Mouse (Mus musculus) monocyte, adult 5-6 weeks (primary cell): ENCODE data around the gene Srcin1. TPM values are rescaled to one million over a fixed set of nuclear protein-coding genes. Genes with fewer than 3 reads are reported as not detected.

ENCODE experiments used
- ATAC-seq: fragments of 153-309, 156-312 bp; replicated peaks from 2 replicates; pipeline ENCODE4 v1.8.0; 2017; ENCODE audit warnings: mild to moderate bottlenecking; ENCODE audit not compliant: low TSS enrichment, insufficient number of reproducible peaks, severe bottlenecking, poor library complexity, low FRiP score
- total RNA-seq: library from RNA; stranded (forward); fragments of 200-1000, 200-491, 200-594 nt; gene quantifications from 3 replicates; pipeline ENCODE4 v1.2.3, GENCODE M21; 2017

The Srcin1 gene
- total RNA-seq: 0.10 to 0.58 TPM (median 0.21 TPM) in 3 replicates

DNA sequence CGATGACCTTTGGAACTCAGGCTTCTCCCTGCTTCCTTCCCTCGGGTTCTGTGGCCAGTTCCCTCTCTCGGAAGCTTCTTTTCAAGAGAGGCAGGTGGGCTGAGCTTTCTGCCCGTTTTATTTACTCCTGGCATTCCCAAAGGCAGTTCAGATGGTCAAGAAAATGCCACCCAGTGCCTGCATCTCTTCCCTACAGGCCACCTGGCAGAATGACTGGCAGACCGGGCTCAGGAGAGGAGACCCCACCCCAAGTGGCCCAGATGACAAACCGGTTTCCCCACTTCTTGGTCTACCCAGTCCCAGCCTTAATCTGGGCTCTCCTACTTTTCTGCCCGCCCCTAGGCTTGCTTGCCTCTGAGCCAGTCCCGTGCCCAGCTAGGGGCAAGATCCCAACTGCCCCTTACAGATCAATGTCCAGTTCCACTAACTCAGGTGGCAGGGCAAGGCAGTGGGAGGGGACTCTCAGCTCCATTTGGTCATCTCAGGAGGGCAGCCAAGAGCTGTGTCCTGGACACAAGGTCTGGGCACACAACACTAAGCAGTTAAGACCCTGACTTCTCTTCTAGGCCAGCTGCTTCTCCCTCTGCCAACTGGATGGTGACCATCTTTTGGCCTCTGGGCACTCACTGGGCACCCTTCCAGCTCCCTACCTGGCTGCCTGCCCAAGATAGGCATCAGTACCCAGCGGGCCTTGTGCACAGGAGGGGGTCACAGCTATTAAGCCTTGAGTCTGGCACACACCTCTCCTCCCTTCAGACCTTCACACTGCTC lies at the start of gene Srcin1:
Srcin1 (minus strand) TSS at position 51 of the 771 bp plus-strand sequence.
- ATAC-seq: no peak

DNA sequence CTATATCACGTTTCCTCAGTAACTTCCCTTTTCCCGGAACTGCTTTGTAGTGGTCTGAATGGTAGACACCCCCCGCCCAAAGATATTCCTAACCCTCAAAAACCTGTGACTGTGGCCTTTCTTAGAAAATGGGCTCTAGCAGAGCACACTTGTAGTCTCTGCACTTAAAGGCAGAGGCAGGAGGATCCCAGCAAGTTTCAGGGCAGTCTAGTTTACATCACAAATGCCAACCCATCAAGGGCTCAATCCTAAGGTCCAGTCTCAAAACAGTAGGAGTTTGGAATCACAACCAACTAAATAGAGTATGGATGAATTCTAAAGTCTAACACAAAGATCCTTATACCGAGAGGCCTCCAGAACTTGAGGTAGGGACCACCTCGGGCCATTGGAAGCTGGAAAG lies 49.6 kb upstream of the Srcin1 start:
- ATAC-seq: no peak

DNA sequence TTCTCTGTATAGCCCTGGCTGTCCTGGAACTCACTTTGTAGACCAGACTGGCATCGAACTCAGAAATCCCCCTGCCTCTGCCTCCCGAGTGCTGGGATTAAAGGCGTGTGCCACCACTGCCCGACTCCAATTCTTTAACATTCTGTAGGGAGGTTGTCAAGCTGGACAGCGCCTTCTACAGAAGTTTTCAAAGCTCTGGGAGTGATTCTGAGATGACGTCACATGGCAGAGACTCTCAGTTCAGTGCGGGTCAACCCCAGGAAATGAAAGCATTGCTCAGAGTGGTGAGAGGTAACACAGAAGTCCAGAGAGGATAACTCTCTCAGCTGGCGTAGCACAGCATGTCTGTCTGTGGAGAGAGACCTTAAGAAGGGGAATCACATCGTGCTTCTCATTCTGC lies 47.2 kb upstream of the Srcin1 start:
- no peak for ATAC-seq

DNA sequence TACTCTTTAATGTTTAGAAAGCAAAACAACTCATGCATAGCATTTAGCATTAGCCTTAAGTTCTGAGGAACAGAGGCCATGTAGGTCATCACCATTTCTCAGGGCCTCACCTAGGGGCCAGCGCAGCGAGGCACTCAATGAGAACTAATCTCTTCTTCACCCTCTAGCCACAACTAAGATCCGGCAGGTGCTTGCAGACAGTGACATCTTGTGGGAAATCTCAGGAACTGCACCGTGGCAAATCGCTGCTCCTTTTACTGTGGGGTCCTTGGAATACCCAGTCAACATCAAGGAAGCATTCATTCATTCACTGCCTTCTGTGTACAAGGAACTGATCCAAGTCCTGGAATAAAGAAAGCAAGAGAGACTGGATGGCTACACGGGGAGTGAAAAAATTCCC lies 46.5 kb upstream of the Srcin1 start:
- ATAC-seq: peak; percentile 74

DNA sequence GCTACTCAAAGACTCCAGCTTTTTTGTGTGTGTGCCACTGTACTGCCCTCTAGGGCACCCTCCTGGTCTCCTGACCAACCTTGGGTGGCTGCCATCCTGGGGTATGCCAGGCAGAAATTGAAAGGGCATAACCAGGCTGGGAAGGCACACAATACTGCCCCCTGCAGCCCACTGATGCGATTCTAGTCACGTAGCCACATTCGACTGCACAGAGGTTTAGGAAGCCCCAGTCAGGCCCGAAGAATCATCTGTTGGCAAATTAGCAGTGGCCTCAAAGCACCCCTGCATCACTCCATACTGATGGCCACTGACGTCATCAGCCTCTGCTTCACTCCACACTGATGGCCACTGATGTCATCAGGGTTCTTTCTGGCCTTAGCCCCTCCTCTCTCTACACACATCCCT lies 43.4 kb upstream of the Srcin1 start:
- ATAC-seq: no peak

DNA sequence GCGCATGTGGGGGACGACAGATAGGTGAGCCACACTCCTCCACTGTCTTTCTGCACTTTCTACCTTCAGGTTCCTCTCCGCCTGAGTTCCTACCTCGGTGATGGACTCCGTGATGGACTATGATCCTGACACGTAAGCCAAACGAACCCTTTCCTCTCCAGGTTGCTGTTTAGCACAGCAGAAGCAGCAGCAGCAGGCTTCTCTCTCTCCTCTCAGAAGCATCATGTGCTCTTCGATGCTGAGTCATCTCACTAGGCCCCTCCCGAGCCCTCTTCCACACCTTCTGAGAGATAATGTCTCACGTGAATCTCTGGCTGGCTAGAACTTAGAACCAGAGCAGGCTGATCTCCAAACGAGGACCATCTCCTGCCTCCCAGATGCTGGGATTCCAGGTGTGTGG lies 42.4 kb upstream of the Srcin1 start:
- no peak for ATAC-seq

DNA sequence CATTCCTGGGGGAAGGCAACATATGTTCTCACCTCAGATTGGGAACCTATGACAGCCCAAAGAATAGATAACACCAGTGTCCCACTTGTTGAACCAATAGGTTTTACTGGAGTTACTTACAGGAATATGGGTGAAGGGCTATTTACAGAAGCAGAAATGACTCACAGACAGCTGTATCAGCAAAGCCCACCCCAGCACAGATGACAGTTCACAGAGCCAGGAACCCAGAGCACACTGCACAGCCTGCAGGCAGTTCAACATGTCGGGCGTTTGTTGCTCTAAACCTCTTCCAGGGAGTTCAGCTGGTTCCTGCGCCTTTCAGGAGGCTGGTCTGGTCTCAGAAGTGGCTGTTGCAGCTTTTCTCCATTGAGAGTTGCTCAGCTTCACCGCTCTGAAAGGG lies 39.3 kb upstream of the Srcin1 start:
- ATAC-seq: no peak

DNA sequence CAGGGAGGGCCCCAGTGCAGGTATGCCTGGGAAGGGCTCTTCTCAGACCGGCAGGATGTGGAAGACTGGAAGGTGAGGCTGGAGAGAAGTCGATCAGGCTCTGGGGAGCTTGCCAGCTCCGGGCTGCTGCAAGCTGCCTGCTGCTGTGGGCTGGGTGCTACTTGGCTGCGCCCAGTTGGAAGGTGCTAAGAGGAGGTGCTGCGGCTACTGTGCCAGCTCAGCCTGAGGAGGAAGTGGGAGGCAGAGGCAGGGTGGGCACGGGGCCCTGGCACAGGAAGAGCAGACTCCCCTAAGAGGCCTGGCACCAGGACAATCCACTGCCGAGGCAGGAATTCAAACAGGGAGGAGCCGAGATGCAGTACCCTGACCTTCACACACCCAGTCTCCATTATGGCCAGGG lies 35.1 kb upstream of the Srcin1 start:
- ATAC-seq: no peak

DNA sequence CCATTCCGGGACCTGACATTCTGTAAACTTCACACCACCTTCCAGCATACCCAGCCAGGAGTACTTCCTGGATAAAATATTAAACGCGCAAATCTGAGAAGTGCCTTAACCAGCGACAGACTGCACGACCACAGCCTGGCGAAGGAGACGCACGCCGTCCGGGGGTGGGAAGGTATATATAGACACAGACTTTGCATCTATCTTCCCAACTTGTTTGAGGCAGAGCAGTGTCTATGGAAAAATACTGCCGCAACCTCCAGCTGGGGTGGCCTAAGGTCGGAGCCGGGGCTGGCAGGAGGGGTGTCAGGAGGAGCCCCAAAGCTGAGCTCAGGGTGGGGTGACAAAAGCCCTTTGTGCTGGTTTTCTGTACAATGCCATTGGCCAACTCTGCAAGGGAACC lies 33.8 kb upstream of the Srcin1 start:
- no peak for ATAC-seq

DNA sequence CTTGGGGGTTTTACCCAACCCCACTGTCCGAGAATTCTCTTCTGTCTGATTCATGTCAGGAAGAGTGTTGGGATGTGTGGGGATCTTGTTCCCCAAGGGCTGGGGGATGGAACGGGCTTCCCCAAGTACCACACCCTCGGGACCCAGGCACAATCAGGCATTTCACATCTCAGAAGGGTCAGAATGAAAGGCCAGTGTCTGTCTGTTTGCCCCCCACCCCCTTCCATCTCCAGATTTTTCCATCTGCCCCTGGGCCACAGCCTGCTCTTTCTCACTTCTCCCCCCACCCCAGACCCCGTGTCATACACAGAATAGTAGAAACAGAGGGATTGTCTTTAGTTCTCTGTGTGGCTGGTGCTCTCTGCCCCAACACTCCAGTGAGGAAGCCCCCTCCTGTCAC lies 32.9 kb upstream of the Srcin1 start:
- no peak for ATAC-seq

DNA sequence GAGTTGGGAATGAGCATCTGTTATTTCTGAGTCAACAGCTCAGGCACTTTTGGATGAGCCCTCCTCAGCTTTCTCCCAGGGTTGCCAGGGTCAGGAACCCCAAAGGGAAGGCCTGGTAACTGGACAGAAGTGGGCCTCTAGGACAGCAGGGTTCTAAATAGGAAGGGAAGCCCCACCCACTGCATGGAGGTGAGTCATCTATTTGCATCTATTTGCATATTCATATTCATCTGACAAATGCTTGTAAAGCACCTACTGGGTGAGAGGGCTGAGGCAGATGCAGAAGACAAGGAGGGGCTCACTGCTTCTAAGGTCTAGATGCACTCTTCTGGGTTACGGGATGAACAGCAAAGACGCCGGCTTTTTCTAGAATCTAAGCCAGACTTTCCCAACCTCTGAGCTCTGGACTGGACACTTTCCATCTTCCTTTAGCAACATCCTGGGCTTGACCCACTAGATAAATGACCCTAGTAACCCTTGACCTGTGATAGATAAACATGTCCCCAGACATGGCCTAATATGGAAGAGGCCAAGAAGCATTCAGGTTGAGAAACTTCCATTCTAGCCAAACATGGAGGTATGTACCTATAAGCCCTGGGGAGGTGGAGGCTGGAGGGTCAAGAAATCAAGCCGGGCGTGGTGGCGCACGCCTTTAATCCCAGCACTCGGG lies 31.2 kb upstream of the Srcin1 start:
- ATAC-seq: no peak

DNA sequence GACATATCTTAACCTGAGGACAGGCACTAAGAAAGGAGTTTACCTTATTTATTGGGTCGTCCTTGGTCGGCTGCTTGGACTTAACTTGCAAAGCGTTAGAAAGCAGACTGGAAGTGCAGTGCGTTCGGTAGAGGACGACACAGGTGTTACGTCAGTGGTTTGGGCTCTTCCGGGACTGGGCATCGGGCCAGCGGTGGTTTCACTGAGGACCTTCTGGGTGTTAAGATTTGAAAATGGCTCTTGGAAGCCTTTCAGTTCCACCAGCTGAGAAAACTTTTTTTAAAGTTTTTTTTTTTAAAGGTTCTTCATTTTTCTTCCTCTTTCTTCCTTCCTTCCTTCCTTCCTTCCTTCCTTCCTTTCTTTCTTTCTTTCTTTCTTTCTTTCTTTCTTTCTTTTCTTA lies 27.9 kb upstream of the Srcin1 start:
- ATAC-seq: no peak

DNA sequence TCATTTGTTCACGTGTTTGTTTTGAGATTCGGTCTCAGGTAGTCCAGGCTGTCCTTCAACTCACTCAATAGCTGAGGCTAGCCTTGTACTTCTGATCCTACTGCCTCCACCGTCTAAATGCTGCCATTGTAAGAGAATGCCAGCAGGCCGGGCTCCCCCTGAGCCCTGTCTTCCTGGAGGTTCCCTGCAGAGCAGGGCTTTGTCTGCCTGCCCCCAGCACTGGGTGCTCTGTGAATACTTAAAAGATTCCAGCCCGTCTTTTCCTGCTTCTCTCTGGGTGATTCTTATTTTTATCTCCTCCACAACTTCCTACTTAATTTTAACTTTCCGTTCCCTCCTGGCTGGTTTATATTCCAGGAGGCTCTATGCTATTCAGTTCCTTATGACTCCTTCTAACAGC lies 26.2 kb upstream of the Srcin1 start:
- ATAC-seq: no peak

DNA sequence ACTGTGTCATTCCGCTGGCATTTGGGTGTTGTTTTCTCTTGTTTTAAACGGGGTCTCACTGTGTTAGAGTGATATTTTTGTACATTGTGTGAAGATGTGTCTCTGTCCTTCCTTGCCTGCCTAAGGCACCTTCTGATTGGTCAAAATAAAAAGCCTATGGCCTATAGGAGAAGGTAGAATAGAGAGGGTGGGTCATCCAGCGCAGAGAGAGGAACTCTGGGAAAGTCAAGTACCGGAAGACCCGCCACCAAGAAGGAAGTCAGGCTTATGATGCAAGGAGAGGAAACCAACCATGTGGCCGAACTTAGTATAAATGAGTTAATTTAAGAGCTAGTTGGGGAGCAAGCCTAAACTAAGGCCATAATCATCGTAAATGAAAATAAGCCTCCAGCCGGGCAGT lies 23.1 kb upstream of the Srcin1 start:
- ATAC-seq: no peak

DNA sequence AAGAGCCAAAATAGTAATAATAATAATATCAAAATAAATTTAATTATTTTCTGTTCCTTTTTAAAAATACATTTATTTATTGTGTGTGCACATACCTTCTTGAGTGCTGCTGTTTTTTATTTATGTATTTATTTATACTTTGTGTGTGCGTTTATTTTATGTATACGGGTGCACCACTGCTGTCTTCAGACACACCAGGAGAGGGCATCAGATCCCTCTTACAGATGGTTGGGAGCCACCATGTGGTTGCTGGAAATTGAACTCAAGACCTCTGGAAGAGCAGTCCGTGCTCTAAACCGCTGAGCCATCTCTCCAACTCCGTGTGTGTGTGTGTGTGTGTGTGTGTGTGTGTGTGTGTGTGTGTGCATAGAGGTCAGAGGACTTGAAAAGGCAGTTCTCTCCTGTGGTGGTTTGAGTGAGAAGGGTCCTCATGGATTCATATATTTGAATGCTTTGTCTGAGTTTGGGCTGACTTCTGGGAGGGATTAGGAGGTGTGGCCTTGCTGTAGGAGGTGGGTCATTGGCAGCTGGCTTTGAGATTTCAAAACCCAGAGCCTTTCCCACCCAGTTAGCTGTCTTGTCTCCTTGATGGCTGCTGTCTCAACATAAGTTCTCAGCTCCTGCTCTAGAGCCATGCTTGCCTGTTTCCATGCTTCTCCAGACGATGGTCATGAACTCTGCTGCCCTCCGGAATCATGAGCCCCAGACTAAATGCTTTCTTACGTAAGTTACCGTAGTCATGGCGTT lies 22.1 kb upstream of the Srcin1 start:
- ATAC-seq: no peak

DNA sequence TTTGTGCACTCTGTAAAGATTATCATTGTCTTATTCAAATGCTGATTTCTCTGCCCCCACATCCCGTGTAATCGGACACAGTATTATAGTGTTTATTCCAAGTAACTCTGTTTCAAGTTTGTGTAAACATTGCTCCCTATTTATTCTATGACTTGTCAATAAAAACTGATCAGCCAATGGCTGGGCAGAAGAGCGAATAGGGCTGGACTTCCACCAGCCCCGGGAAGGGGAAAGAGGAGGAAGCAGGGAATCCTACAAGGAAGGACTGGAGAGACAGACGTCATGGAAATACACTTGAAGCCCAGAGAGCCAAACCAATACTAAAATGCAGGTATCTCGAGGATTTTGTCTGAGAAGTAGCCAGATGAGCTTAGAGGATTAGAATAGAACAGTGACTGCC lies 18.1 kb upstream of the Srcin1 start:
- no peak for ATAC-seq

DNA sequence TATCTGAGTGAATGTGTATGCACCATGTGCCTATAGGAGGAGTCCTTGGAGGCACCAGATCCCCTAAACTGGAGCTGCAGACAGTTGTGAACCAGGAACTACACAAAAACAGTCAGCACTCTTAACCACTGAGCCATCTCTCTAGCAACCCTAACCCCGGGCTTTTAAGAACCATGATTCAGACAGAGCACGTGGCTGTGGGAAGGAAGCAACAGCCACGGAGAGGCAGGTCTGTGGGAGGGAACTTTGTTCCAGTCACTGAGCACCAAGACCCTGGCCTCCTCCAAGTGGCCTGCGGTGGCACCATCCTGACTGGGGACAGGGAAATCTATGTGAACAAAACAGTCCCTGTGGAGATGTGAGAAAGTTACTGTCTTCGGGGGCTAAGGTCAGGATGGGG lies 15.9 kb upstream of the Srcin1 start:
- no peak for ATAC-seq

DNA sequence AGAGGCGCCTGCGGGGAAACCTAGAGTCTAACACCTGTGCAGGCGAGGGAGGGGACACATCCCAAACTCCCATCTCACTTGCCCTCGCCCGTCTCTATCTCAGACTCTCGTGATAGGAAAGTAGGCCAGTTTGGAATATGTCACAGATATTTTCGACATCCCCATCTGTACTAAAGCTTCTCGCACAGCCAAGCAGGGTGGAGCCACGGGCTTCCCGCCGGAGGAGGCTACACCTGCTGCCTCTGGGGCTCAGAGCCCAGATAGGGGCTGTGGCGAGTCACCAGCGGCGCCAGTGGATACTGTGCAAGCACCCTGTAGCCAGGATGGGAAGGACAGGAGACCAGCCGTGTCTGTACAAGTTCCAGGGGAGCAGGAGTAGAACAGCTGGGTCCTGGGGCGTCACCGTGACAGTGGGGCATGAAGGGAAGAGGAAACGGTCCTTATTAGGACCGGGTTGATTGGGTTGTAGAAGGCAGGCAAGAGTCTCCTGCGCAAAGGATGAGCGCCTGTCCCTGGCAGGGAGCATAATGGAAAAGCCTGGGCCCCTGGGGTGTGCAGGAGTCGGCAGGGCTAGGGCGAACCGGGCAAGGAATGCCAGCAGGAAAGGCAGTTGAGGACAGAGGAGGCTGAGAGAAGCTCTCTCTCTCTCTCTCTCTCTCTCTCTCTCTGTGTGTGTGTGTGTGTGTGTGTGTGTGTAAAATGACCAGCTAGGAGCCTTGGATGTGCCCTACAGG lies 14.4 kb upstream of the Srcin1 start:
- ATAC-seq: no peak

DNA sequence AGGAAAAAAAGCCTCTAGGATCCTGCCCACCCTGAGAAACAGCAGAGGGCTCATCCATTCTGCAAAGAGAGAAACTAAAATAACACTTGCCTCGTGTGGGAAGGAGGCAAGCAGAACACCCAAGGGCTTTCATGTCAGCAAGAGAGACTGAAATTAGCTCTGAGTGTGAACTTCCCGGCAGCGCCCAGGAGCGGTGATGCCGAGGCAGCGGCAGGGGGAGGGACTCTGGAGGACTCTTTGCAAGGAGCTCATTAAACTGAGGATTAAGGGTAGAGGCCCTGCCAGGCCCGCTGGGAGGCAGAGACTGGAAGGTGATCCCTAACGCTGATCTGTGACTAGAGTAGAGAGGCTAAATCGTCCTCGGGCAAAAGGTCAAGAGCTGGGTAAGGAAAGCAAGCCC lies 13.2 kb upstream of the Srcin1 start:
- no peak for ATAC-seq
